18 mouse cellular contexts compared by ENCODE assay signal in the genomic region with DNA sequence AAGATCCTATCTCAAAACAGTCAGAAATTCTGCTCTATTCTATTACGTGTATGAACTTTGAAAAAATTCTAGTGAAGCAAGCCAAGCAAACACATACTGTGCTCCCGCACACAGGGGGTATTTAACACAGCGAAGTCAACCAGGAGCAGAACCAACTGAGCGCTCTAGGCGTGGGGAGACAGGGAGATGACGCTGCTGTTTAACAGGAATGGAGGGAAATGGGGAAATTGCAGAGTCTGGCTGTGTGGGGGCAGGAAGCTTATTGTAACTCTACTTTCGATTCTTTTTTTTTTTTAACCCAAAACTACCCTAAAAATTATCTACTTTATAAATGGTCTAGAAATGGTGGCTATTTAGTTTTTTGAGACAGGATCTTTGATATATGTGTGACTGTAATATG. TPM values are rescaled to one million over a fixed set of nuclear protein-coding genes. Genes with fewer than 3 reads are reported as not detected.
DNase-seq lines count a peak whose midpoint lies in the region; ATAC-seq lines count a peak whose summit lies in the region.
"Had no signal": no experiment of that assay in that cellular context is flagged by ENCODE, and none has a peak within 500 bp of the region (broad histone marks: within the 10 kb centered on the region; RNA-seq: fewer than 3 reads in every experiment).

No protein-coding gene starts in this region.

- 0 out of 2 replicates have a peak, but pooled peaks have one; percentile 48 for ATAC-seq in heart, embryonic 12.5 days (ENCODE audit: insufficient number of reproducible peaks, low FRiP score)
- ATAC-seq in erythroblast, adult 5-6 weeks (replicated peaks; ENCODE audit: low FRiP score, poor library complexity, severe bottlenecking): peak; percentile 52
- ATAC-seq in liver, embryonic 15.5 days (ENCODE audit: insufficient read depth): peak; percentile 31
- no peak for ATAC-seq in hindbrain, embryonic 12.5 days (ENCODE audit: low FRiP score)
- ATAC-seq: midbrain, embryonic 13.5 days had no signal

- no peak overlapping the region for H3K9ac ChIP-seq in heart, embryonic 12.5 days
- peak overlapping the region; percentile 41 for H3K9ac ChIP-seq in liver, embryonic 15.5 days
- no peak overlapping the region; the same call in 1 of the 2 replicates for H3K9ac ChIP-seq in hindbrain, embryonic 12.5 days
- H3K9ac ChIP-seq: midbrain, embryonic 13.5 days had no signal

- H3K4me2 ChIP-seq in heart, embryonic 12.5 days: no peak overlapping the region
- H3K4me2 ChIP-seq in liver, embryonic 15.5 days: peak overlapping the region; percentile 62
- H3K4me2 ChIP-seq in hindbrain, embryonic 12.5 days (replicated peaks): no peak overlapping the region
- H3K4me2 ChIP-seq: midbrain, embryonic 13.5 days had no signal

- no peak for DNase-seq in heart, postnatal 4 days
- peak; percentile 50 for DNase-seq in 416B (ENCODE audit: low read depth)
- DNase-seq in embryo, embryonic 10 days (ENCODE audit: low spot score): no peak
- DNase-seq in retina, embryonic 14.5 days (ENCODE audit: low spot score): no peak
- DNase-seq: B cell, adult 2 months; cerebellum, postnatal 14 days; gastrocnemius, postnatal 25 days; kidney, adult 11 months; kidney, postnatal 36 days; thymus, adult 2 months had no signal

- H3K9me3 ChIP-seq in heart, embryonic 12.5 days (replicated peaks): no peaks in the 10 kb centered on the region
- H3K9me3 ChIP-seq in liver, embryonic 15.5 days (replicated peaks): no peaks in the 10 kb centered on the region
- H3K9me3 ChIP-seq in hindbrain, embryonic 12.5 days (replicated peaks): no peaks in the 10 kb centered on the region
- H3K9me3 ChIP-seq: hindbrain, embryonic 10.5 days; midbrain, embryonic 13.5 days had no signal

- H3K27me3 ChIP-seq in heart, embryonic 12.5 days (replicated peaks): no peaks in the 10 kb centered on the region
- no peaks in the 10 kb centered on the region for H3K27me3 ChIP-seq in liver, embryonic 15.5 days
- H3K27me3 ChIP-seq in hindbrain, embryonic 12.5 days: no peaks in the 10 kb centered on the region
- H3K27me3 ChIP-seq: midbrain, embryonic 13.5 days had no signal

- no peaks in the 10 kb centered on the region for H3K36me3 ChIP-seq in heart, embryonic 12.5 days
- no peaks in the 10 kb centered on the region for H3K36me3 ChIP-seq in liver, embryonic 15.5 days (replicated peaks)
- H3K36me3 ChIP-seq in hindbrain, embryonic 12.5 days: no peaks in the 10 kb centered on the region
- H3K36me3 ChIP-seq: hindbrain, embryonic 10.5 days; midbrain, embryonic 13.5 days had no signal

- H3K4me3 ChIP-seq in heart, embryonic 12.5 days: no peak overlapping the region
- H3K4me3 ChIP-seq in liver, embryonic 15.5 days (replicated peaks): no peak overlapping the region
- H3K4me3 ChIP-seq in hindbrain, embryonic 12.5 days: no peak overlapping the region
- H3K4me3 ChIP-seq: hindbrain, embryonic 10.5 days; midbrain, embryonic 13.5 days had no signal

- H3K27ac ChIP-seq in heart, embryonic 12.5 days (ENCODE audit: poor library complexity, severe bottlenecking): peak overlapping the region; percentile 54
- H3K27ac ChIP-seq in liver, embryonic 15.5 days (replicated peaks): peak overlapping the region; percentile 96
- no peak overlapping the region for H3K27ac ChIP-seq in hindbrain, embryonic 12.5 days
- H3K27ac ChIP-seq: hindbrain, embryonic 10.5 days; midbrain, embryonic 13.5 days had no signal

- WGBS in heart, embryonic 12.5 days: 72% methylated on average over 7 of the region's 7 CpGs
- 25% methylated on average over 7 of the region's 7 CpGs for WGBS in liver, embryonic 15.5 days (ENCODE audit: insufficient replicate concordance)
- 82% methylated on average over 7 of the region's 7 CpGs for WGBS in hindbrain, embryonic 12.5 days

- H3K4me1 ChIP-seq in heart, embryonic 12.5 days (replicated peaks): peaks cover 10% of the 10 kb centered on the region
- peaks cover 92% of the 10 kb centered on the region for H3K4me1 ChIP-seq in liver, embryonic 15.5 days (replicated peaks)
- peaks cover 5% of the 10 kb centered on the region; the same call in 1 of the 2 replicates for H3K4me1 ChIP-seq in hindbrain, embryonic 12.5 days
- H3K4me1 ChIP-seq: hindbrain, embryonic 10.5 days; midbrain, embryonic 13.5 days had no signal

RNA-seq across cellular contexts. Expression of a gene that starts 7.7 kb away (rescaled TPM):
- 5.3 and 7.5 TPM in 2 replicates for polyA plus RNA-seq in heart, embryonic 12.5 days (2016; fragmentation: Nextera tagmentation; extraction: Ambion mirVana)
- 1 to 10 TPM; 6.5 to 9.0 TPM for total RNA-seq in heart, postnatal 4 days (2021)
- total RNA-seq in erythroblast, adult 5-6 weeks (2015; ENCODE audit: low replicate concordance): 96.5 and 125 TPM in 2 replicates
- 142 and 143 TPM in 2 replicates for total RNA-seq in erythroblast, adult 5-6 weeks (2017; ENCODE audit: low replicate concordance)
- 34.9 and 37.1 TPM in 2 replicates for polyA plus RNA-seq in liver, embryonic 15.5 days (2015; fragmentation: Nextera tagmentation; extraction: Ambion mirVana)
- polyA plus RNA-seq in hindbrain, embryonic 12.5 days (2016; fragmentation: Nextera tagmentation; extraction: Ambion mirVana): 9.3 and 12.0 TPM in 2 replicates

RNA-seq across cellular contexts. Expression of a gene that starts 19.8 kb away (rescaled TPM):
- 14.2 and 15.1 TPM in 2 replicates for polyA plus RNA-seq in heart, embryonic 12.5 days (2016; fragmentation: Nextera tagmentation; extraction: Ambion mirVana)
- 10 to 100 TPM; 17.0 to 17.9 TPM for total RNA-seq in heart, postnatal 4 days (2021)
- 5.2 TPM in 1 of 2 replicates, not detected in the other for total RNA-seq in erythroblast, adult 5-6 weeks (2015; ENCODE audit: low replicate concordance)
- 1.0 TPM in 1 of 2 replicates, not detected in the other for total RNA-seq in erythroblast, adult 5-6 weeks (2017; ENCODE audit: low replicate concordance)
- 1.3 and 1.8 TPM in 2 replicates for polyA plus RNA-seq in liver, embryonic 15.5 days (2015; fragmentation: Nextera tagmentation; extraction: Ambion mirVana)
- 18.3 and 20.2 TPM in 2 replicates for polyA plus RNA-seq in hindbrain, embryonic 12.5 days (2016; fragmentation: Nextera tagmentation; extraction: Ambion mirVana)

RNA-seq across cellular contexts. Expression of a gene that starts 40.6 kb away (rescaled TPM):
- polyA plus RNA-seq in heart, embryonic 12.5 days (2016; fragmentation: Nextera tagmentation; extraction: Ambion mirVana): not detected in 2 replicates
- not detected for total RNA-seq in heart, postnatal 4 days (2021)
- total RNA-seq in erythroblast, adult 5-6 weeks (2015; ENCODE audit: low replicate concordance): not detected in 2 replicates
- not detected in 2 replicates for total RNA-seq in erythroblast, adult 5-6 weeks (2017; ENCODE audit: low replicate concordance)
- polyA plus RNA-seq in liver, embryonic 15.5 days (2015; fragmentation: Nextera tagmentation; extraction: Ambion mirVana): not detected in 2 replicates
- polyA plus RNA-seq in hindbrain, embryonic 12.5 days (2016; fragmentation: Nextera tagmentation; extraction: Ambion mirVana): not detected in 2 replicates
- total RNA-seq: gastrocnemius, postnatal 25 days had no signal
- polyA plus RNA-seq: embryonic facial prominence, embryonic 14.5 days; hindbrain, embryonic 10.5 days; midbrain, embryonic 13.5 days; small intestine, adult 2 months; thymus, adult 2 months had no signal
